Mouse (Mus musculus) ES-E14 (cell line): Measurements from ENCODE around the gene Tbxa2r.

Experiments
- CHD2 ChIP-seq: IDR thresholded peaks from 2 replicates; pipeline ENCODE4 v1.6.1; 2014; ENCODE audit warnings: mild to moderate bottlenecking, low read depth, low read length, inconsistent platforms
- HCFC1 ChIP-seq: IDR thresholded peaks from 2 replicates; pipeline ENCODE4 v1.6.1; 2012; ENCODE audit warnings: low read length, inconsistent platforms, borderline replicate concordance; ENCODE audit not compliant: insufficient read depth
- MAFK ChIP-seq: IDR thresholded peaks from 2 replicates; pipeline ENCODE4 v1.6.1; 2014; ENCODE audit warnings: mild to moderate bottlenecking, low read depth, low read length, inconsistent platforms; ENCODE audit not compliant: insufficient read depth
- ZC3H11A ChIP-seq: IDR thresholded peaks from 2 replicates; pipeline ENCODE4 v1.6.1; 2012; ENCODE audit warnings: low read depth, mild to moderate bottlenecking, inconsistent platforms, low read length, borderline replicate concordance
- ZNF384 ChIP-seq: IDR thresholded peaks from 2 replicates; pipeline ENCODE4 v1.6.1; 2012; ENCODE audit warnings: low read depth, low read length, inconsistent platforms

DNA sequence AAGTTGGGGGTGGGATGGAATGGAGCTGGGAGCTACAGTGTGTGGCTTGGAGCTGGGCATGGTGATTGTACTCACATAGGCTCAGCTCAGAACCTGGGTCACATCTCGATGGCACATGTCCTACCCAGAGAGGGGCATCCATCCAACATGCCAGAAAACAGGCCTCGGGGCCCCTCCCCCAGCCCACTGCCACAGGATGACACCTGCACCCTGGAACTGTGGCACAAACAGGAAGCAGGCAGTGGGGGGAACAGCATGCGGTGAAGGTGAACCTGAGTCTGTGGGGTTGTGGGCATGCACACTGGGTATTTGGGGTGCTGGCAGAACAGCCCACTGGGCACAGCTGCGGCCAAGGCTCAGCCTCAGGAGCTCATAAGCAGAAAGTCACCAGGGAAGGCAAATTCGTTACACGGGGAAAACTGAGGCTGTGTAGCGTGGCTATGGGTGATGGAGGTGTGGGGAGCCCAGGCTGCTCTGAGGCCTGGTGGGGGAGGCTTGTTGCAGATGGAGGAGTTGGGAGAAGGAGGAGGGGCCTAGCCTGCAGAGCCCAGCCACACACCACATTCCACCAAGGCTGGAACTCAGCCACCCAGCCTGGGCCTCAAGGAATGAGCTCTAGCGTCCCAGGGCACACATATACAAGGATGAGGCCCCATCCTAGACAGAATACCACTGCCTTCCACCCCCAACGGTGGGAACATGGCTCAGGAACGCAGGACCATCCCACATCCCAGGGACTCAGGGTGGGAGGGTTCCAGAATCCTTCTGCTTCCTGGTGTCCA, 854 bp downstream of the Tbxa2r start:
- no peak for TF ChIP-seq ZNF384
- TF ChIP-seq ZC3H11A: no peak
- TF ChIP-seq HCFC1: no peak
- no peak for TF ChIP-seq CHD2
- no peak for TF ChIP-seq MAFK
